11 mouse cellular contexts compared by ENCODE assay signal in the genomic region with DNA sequence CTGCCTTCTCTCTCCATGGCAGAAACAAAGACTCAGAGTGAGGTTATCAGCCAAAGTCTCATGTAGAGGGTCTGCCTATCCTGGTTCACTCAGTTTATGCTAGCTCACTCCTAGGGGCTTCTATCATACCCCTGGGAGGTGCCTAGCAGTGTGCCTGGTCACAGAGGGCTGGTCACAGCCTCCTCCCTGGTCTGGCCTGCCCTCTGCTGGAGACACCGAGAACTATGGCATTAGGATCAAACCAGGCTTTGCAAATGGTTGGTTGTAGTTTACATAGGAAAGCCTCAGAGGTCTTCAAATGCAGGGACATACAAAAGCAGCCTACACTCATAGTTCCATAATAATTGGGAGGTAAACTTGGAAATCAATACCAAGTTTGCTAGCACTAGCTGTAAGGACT. TPM values are rescaled to one million over a fixed set of nuclear protein-coding genes. Genes with fewer than 3 reads are reported as not detected.
DNase-seq lines count a peak whose midpoint lies in the region; ATAC-seq and TF ChIP-seq lines count a peak whose summit lies in the region.
"Had no signal": no experiment of that assay in that cellular context is flagged by ENCODE, and none has a peak within 500 bp of the region (broad histone marks: within the 10 kb centered on the region; RNA-seq: fewer than 3 reads in every experiment).

No protein-coding gene starts in this region.

- DNase-seq in cerebellum, adult 11 months: peak; percentile 15
- DNase-seq in cerebellum, adult 11-12 months: no peak
- DNase-seq in left cerebral cortex, adult 18-20 months (ENCODE audit: low spot score in 2 of 2): peak; percentile 49 to 70
- DNase-seq in left cerebral cortex, postnatal 10 days (ENCODE audit: extremely low spot score in 1 of 2, low spot score in 2 of 2): no peak
- peak; percentile 24 for DNase-seq in Muller cell, postnatal 12 days (ENCODE audit: inconsistent ontology term)
- peak; percentile 24 for DNase-seq in liver, embryonic 13.5 days
- peak; percentile 67 for DNase-seq in stomach, postnatal 0 days (ENCODE audit: low spot score)

- ATAC-seq in common myeloid progenitor, adult 5-6 weeks (replicated peaks; ENCODE audit: low read depth, poor library complexity, severe bottlenecking): peak; percentile 82
- no peak for ATAC-seq in liver, embryonic 13.5 days (ENCODE audit: low read depth)
- ATAC-seq in stomach, postnatal 0 days (ENCODE audit: low FRiP score, low TSS enrichment): no peak
- ATAC-seq: Patski had no signal

- H3K4me1 ChIP-seq in liver, embryonic 13.5 days (replicated peaks): no peaks in the 10 kb centered on the region
- no peaks in the 10 kb centered on the region for H3K4me1 ChIP-seq in stomach, postnatal 0 days (replicated peaks; ENCODE audit: control insufficient read depth, insufficient read depth)

- peak; percentile 86 for TF ChIP-seq CTCF in stomach, postnatal 0 days (IDR thresholded peaks at IDR 0.05; ENCODE audit: low read depth)

- no peak overlapping the region for H3K9ac ChIP-seq in liver, embryonic 13.5 days
- H3K9ac ChIP-seq in stomach, postnatal 0 days (ENCODE audit: low read length): no peak overlapping the region

- intact Hi-C loops in left cerebral cortex, postnatal 10 days (cut with DNase I): no loop called here

- 0% methylated on average over 1 of the region's 1 CpGs for whole genome bisulfite sequencing in liver, embryonic 13.5 days (ENCODE audit: insufficient replicate concordance)
- WGBS in stomach, postnatal 0 days: 0% methylated on average over 1 of the region's 1 CpGs

- no peak overlapping the region for H3K27ac ChIP-seq in liver, embryonic 13.5 days
- no peak overlapping the region for H3K27ac ChIP-seq in stomach, postnatal 0 days (replicated peaks)

- H3K9me3 ChIP-seq in liver, embryonic 13.5 days (replicated peaks): no peaks in the 10 kb centered on the region
- H3K9me3 ChIP-seq in stomach, postnatal 0 days (ENCODE audit: control insufficient read depth, low read length): no peaks in the 10 kb centered on the region

- H3K4me3 ChIP-seq in liver, embryonic 13.5 days (replicated peaks): no peak overlapping the region
- H3K4me3 ChIP-seq in stomach, postnatal 0 days (ENCODE audit: low read depth, low read length): no peak overlapping the region
- H3K4me3 ChIP-seq: myocyte had no signal

- no peak overlapping the region for H3K4me2 ChIP-seq in liver, embryonic 13.5 days
- no peak overlapping the region for H3K4me2 ChIP-seq in stomach, postnatal 0 days (replicated peaks; ENCODE audit: low read depth)

- no peaks in the 10 kb centered on the region for H3K27me3 ChIP-seq in liver, embryonic 13.5 days
- H3K27me3 ChIP-seq in stomach, postnatal 0 days (ENCODE audit: control insufficient read depth, insufficient read depth, low read length): no peaks in the 10 kb centered on the region

- no peak for TF ChIP-seq EP300 in stomach, postnatal 0 days (optimal IDR thresholded peaks at IDR 0.05)

- no peaks in the 10 kb centered on the region for H3K36me3 ChIP-seq in liver, embryonic 13.5 days
- no peaks in the 10 kb centered on the region for H3K36me3 ChIP-seq in stomach, postnatal 0 days (ENCODE audit: control insufficient read depth, insufficient read depth, low read length)

RNA-seq across cellular contexts. Expression of a gene that starts 2.4 kb away (rescaled TPM):
- not detected for total RNA-seq in left cerebral cortex, adult 18-20 months (2021)
- under 1 TPM; 0.54 to 0.77 TPM for total RNA-seq in left cerebral cortex, postnatal 10 days (2021)
- total RNA-seq in common myeloid progenitor, adult 5-6 weeks (2017): not detected in 2 replicates
- 0.25 TPM in 1 of 2 replicates, not detected in the other for polyA plus RNA-seq in liver, embryonic 13.5 days (2015; fragmentation: Nextera tagmentation; extraction: Ambion mirVana)
- 18.1 and 18.5 TPM in 2 replicates for polyA plus RNA-seq in stomach, postnatal 0 days (2015; fragmentation: Nextera tagmentation; extraction: Ambion mirVana)
- polyA plus RNA-seq: myocyte, Patski had no signal

RNA-seq across cellular contexts. Expression of a gene that starts 5.3 kb away (rescaled TPM):
- total RNA-seq in left cerebral cortex, adult 18-20 months (2021): not detected
- total RNA-seq in left cerebral cortex, postnatal 10 days (2021): not detected
- not detected in 2 replicates for total RNA-seq in common myeloid progenitor, adult 5-6 weeks (2017)
- 0.48 and 0.81 TPM in 2 replicates for polyA plus RNA-seq in liver, embryonic 13.5 days (2015; fragmentation: Nextera tagmentation; extraction: Ambion mirVana)
- 0.16 and 0.27 TPM in 2 replicates for polyA plus RNA-seq in stomach, postnatal 0 days (2015; fragmentation: Nextera tagmentation; extraction: Ambion mirVana)
- polyA plus RNA-seq: myocyte, Patski had no signal

RNA-seq across cellular contexts. Expression of a gene that starts 18.4 kb away (rescaled TPM):
- not detected for total RNA-seq in left cerebral cortex, adult 18-20 months (2021)
- total RNA-seq in left cerebral cortex, postnatal 10 days (2021): not detected
- total RNA-seq in common myeloid progenitor, adult 5-6 weeks (2017): not detected in 2 replicates
- not detected in 2 replicates for polyA plus RNA-seq in liver, embryonic 13.5 days (2015; fragmentation: Nextera tagmentation; extraction: Ambion mirVana)
- polyA plus RNA-seq in stomach, postnatal 0 days (2015; fragmentation: Nextera tagmentation; extraction: Ambion mirVana): 0.62 and 0.75 TPM in 2 replicates
- polyA plus RNA-seq: large intestine, adult 2 months; Patski had no signal

RNA-seq across cellular contexts. Expression of a gene that starts 45.3 kb away (rescaled TPM):
- not detected for total RNA-seq in left cerebral cortex, adult 18-20 months (2021)
- not detected for total RNA-seq in left cerebral cortex, postnatal 10 days (2021)
- not detected in 2 replicates for total RNA-seq in common myeloid progenitor, adult 5-6 weeks (2017)
- polyA plus RNA-seq in liver, embryonic 13.5 days (2015; fragmentation: Nextera tagmentation; extraction: Ambion mirVana): not detected in 2 replicates
- polyA plus RNA-seq in stomach, postnatal 0 days (2015; fragmentation: Nextera tagmentation; extraction: Ambion mirVana): not detected in 2 replicates
- polyA plus RNA-seq: large intestine, adult 2 months; myocyte; Patski had no signal

RNA-seq across cellular contexts. Expression of a gene that starts 55.3 kb away (rescaled TPM):
- not detected for total RNA-seq in left cerebral cortex, adult 18-20 months (2021)
- not detected for total RNA-seq in left cerebral cortex, postnatal 10 days (2021)
- total RNA-seq in common myeloid progenitor, adult 5-6 weeks (2017): not detected in 2 replicates
- polyA plus RNA-seq in liver, embryonic 13.5 days (2015; fragmentation: Nextera tagmentation; extraction: Ambion mirVana): not detected in 2 replicates
- polyA plus RNA-seq in stomach, postnatal 0 days (2015; fragmentation: Nextera tagmentation; extraction: Ambion mirVana): not detected in 2 replicates
- polyA plus RNA-seq: large intestine, adult 2 months; myocyte; Patski had no signal

Comparison
In these comparisons a context has a peak if more than half of its experiments do, and no peak if none do; other contexts are left out.
1. DNase-seq: peak in cerebellum, adult 11 months (single experiment), left cerebral cortex, adult 18-20 months (2 of 2), Muller cell, postnatal 12 days (single experiment), liver, embryonic 13.5 days (single experiment) and stomach, postnatal 0 days (single experiment); none in cerebellum, adult 11-12 months (single experiment) and left cerebral cortex, postnatal 10 days (0 of 2).